Mouse (Mus musculus) liver, embryonic 14.5 days (tissue): ENCODE results near the gene Spa17.

Experiments
- CTCF ChIP-seq: IDR thresholded peaks from 2 replicates; pipeline ENCODE4 v1.5.1; 2016; ENCODE audit warnings: antibody characterized with exemption, low read depth, control low read depth
- EP300 ChIP-seq: IDR thresholded peaks from 2 replicates; pipeline ENCODE4 v1.6.1; 2016; ENCODE audit warnings: antibody characterized with exemption, low read depth

- TF ChIP-seq CTCF (peak; percentile 81), EP300 (no peak)
Observed at GRCm38 (mm10) chr9:37616770-37617169, 3.2 kb upstream of the Spa17 start.
